Mouse (Mus musculus): ENCODE measurements around the gene Olfr922.

DNA sequence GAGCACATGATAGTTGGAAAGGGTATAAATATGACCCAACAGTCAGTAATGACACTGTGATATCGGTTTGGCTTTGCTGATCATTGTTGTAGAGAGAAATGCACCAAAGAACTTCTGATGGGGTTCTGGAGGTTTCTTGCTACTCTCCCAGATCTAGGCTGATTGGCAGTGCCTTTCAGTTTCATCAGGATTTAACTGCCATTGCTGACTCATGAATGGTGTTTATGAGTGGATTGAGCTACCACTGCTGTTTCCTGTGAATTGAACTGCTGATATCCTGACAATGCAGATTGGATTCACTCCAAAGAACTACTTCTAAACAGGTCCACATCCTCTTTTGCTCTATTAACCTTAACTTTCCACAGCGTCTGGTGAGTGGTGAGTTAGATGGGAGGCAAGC lies 21.7 kb upstream of the Olfr922 start:
- TF ChIP-seq POLR2A (IDR thresholded peaks at IDR 0.05; ENCODE audit: borderline replicate concordance, control insufficient read depth, low read depth, low read length) (no peak), CTCF (IDR thresholded peaks at IDR 0.05; ENCODE audit: control insufficient read depth, insufficient read depth, low read length) (no peak)

Measured in bone marrow, adult 2 months (tissue).